Mouse (Mus musculus) urinary bladder, postnatal 10 days (tissue): Measurements from ENCODE around the gene Gm4787.
"Not testable (repeated sequence)": the region's sequence is repeated elsewhere in the genome, so short reads cannot be mapped to it uniquely, and the experiment has no call there.

Source experiments
- DNase-seq: peaks from one replicate; pipeline ENCODE4 v3.0.0; 2022; ENCODE audit warnings: low spot score

Gm4787 gene

DNA sequence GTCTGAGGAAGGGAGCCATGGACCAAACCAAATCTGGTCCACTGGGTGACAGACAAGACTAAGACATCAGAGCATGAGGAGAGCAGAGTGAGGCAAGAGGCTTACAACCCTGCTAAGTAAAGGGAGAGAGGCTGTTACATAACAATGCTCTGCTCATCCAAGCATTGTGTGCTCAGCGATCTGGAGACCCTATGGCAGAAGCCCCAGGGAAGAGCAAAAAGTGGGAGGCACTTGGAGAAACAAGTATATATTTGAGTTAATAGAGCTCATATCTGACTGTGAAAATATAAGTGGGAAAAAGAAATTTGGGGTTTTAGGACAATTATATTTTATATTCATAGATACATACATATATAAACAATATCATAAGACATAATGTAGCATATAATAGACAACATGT is at the start of gene Gm4787:
TSS of gene Gm4787 (minus strand) at position 101 of the 400 bp plus-strand sequence.
- DNase-seq, result not testable (repeated sequence)

DNA sequence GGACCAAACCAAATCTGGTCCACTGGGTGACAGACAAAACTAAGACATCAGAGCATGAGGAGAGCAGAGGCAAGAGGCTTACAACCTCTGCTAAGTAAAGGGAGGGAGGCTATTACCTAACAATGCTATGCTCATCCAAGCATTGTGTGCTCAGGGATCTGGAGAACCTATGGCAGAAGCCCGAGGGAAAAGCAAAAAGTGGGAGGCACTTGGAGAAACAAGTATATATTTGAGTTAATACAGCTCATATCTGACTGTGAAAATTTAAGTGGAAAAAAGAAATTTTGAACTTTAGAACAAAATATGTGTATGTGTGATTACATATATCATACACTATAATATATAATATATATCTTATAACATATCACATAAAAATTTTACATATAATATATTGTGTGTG is 42.6 kb upstream of the Gm4787 start, which contains the start of gene Adam4:
TSS of gene Adam4 (minus strand) at position 101 of the 400 bp plus-strand sequence.
- DNase-seq, result no peak

DNA sequence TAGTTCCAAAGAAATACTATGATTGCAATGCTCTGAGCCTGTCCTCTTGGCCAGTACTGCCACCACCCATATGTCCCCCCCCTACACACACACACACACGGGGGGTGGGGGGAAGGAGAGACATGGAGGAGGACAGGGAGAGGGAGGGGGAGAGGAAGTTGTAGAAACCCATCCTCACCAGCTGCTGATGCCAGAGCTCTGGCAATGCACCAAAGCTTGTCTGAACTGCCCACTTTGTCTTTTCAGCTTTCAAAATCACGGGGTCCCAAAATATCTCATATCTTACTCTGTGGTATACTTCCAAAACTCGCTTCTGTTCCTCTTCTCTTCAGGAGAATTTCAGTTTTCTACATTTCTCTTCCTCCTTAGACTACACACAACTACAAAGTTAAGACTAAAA is 33.9 kb upstream of the Gm4787 start:
- no peak for DNase-seq

DNA sequence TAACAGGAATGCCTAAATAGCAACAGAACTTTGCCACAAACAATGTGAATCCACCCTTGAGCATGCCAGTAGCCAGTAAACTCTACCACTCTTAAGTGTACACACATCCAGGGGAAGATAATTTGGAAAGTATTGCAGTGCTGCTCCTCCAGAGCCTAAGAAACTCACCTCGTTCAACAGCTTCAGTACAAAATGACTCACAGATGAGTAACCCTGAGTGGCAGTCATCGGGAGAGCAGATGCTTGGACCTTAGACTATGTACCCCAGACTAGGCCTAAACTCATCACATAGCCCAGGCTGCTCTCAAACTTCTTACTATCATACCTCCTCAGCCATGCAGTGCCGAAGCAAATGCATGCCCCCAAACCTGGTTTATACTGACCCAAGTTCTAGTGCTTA is 29.7 kb upstream of the Gm4787 start:
- no peak for DNase-seq

DNA sequence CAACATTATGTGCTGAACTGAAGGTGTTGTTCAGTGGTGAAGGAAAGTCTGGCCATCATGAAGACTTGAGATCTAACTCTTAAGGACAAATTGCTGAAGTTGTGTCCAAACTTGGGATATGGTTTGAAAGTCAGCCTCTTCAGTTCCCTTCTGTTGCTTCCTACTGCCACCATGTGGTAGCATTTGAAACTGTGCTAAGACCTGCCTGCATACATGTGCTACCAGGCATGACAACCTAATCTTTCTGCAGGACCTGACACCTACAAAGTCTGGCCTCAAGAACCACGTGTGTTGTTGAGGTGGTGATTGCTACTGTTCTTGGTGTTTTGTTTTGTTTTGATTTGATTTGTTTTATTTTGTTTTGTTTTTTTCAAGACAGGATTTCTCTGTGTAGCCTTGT is 22.9 kb upstream of the Gm4787 start:
- DNase-seq, result no peak

DNA sequence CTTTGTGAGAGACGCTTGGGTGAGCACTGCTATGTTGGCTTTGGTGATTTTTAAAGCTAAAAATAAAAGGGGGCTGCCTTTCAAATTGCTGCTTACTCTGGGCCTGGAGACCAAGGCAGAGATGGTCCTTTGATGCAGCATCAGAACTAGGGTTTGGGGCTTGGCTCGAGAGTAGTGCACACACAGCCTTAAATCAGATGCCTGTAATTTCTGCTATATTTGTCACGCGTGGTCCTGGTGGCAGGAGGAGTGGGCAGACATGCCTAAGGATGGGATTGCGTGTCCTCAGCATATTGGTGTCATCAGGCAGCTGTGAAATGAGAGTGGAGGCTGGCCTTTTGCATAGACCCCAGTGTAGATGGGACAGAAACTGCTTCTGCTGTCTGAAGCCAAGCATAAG is 45.4 kb downstream of the Gm4787 start:
- DNase-seq, result no peak

DNA sequence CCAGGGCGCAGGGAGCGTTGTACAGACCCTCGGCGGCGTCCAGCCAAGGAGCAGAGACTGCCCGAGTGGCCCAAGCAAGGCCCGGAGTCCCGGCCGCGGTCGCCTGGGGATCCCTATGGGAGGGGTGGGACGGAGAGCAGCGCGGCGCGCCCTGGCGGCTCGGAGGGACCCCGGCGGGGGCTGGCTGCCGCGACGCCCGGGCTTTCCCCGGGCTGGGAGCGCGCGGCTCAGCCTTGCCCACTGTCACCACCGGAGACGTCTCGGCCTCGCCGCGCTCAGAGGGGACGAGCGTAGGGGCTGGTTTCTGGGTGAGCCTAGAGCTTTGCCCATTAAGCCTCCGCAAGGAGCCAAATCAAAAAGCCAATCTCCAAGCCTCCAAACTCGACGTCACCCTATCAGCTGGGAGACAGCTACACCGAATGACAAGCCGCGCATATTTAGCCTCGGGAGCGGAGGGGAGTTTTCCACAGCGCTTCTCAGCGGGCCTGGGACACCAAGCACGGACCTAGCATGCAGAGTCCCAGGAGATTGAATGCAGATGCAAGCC is 46.3 kb downstream of the Gm4787 start, which contains the start of gene Slc8a3:
TSS of gene Slc8a3 (minus strand) at position 306 of the 547 bp plus-strand sequence.
- no peak for DNase-seq

DNA sequence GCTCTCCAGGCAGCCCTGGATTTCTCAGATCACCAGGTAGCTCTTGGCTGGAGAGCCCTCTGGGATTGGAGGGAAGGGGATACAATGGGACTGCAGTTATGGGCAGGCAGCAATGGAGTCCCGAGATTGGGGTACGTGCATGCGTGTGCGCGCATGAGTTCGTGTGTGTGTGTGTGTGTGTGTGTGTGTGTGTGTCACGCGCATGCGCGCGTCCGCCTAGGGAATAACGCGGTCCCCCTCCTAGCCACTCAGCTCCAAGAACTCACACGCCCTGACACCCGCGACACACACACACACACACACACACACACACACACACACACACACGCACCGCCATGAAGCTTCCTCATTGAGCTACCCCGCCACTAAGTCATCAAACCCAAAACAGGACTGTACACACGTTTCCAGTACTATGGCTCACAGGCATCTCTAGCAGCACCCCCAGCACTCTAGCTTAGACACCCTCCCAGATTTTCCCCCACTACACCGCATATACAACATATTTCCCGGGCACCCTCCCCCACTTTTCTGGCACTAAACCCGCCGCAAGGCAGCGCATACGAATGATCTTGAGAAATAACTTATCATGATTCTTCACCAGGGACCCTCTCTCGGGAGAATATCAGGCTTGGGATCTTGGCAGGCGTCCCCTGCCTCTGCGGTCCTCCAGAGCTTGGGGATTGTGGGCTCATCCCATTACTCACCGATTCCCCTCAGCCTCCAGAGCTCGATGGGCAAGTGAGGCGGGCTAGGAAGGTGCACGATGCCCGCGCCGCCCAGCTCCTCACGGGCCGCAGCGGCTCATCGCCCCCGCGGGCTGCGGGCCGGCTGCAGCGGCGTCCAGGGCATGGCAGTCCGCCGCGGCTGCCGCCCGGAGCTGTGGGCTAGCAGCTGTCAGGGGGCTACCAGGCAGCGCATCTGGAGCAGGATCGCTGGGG is 47.1 kb downstream of the Gm4787 start:
- no peak for DNase-seq

DNA sequence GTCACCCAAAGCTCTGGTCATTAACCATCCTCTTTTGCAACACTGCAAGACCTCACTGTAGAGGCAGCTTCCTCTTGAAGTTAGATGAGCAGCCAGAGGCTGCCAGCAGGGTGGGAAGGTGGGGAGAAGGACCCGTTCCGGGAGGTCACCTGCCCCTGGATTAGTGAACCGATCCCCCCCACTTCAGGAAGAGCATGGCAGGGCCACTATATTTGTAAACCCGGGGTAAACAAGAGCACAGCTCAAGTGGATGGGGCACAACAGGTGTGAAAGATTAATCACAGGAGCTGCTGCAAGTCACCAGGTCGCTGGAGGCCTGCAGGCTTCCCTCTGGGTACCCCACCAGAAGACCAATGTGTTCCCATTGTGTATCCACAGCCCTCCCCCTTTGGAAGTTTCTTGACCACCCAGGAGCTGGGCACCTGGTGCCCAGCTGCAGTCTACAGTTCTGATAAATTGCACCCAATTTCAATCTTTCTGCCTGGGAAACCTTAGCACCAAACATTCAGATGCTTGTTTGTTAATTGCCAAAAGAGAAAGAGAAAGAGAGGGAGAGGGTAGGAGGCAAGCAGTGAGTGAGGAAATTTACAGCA is 48.1 kb downstream of the Gm4787 start:
- DNase-seq, result no peak
